Comparison of ENCODE assay signal across 26 mouse cellular contexts in genomic region chr3:135711613-135712012, GRCm38 (mm10).
"Had no signal": no experiment of that assay in that cellular context is flagged by ENCODE, and none has a peak within 500 bp of the region (broad histone marks: within the 10 kb centered on the region; RNA-seq: fewer than 3 reads in every experiment).

No protein-coding gene starts in this region.

- H3K4me1 ChIP-seq: heart, embryonic 10.5 days; heart, embryonic 12.5 days; hindbrain, embryonic 10.5 days; hindbrain, embryonic 12.5 days; intestine, embryonic 15.5 days; limb, embryonic 10.5 days; limb, embryonic 12.5 days had no signal

- DNase-seq: gastrocnemius, adult 2 months; gastrocnemius, postnatal 10 days; gastrocnemius, postnatal 25 days; heart, adult 18-20 months; heart, postnatal 10 days; heart, postnatal 4 days; kidney, adult 18-20 months; kidney, adult 9 months; kidney, postnatal 10 days; kidney, postnatal 25 days; kidney, postnatal 4 days; liver had no signal

- H3K9ac ChIP-seq: heart, embryonic 12.5 days; hindbrain, embryonic 12.5 days; hindbrain, embryonic 14.5 days; intestine, embryonic 15.5 days; limb, embryonic 12.5 days had no signal

- H3K27me3 ChIP-seq: heart, embryonic 12.5 days; hindbrain, embryonic 12.5 days; intestine, embryonic 15.5 days; limb, embryonic 12.5 days had no signal

- H3K27ac ChIP-seq: gastrocnemius, adult 2 months; heart, embryonic 10.5 days; hindbrain, embryonic 10.5 days; hindbrain, embryonic 12.5 days; hindbrain, embryonic 14.5 days; intestine, embryonic 15.5 days; layer of hippocampus, adult 2 months; left cerebral cortex, adult 2 months; limb, embryonic 10.5 days; limb, embryonic 12.5 days had no signal

- H3K4me2 ChIP-seq: heart, embryonic 12.5 days; hindbrain, embryonic 12.5 days; hindbrain, embryonic 14.5 days; intestine, embryonic 15.5 days; limb, embryonic 12.5 days; liver, embryonic 11.5 days had no signal

- H3K36me3 ChIP-seq: heart, embryonic 10.5 days; heart, embryonic 12.5 days; hindbrain, embryonic 10.5 days; hindbrain, embryonic 12.5 days; intestine, embryonic 15.5 days; limb, embryonic 10.5 days; limb, embryonic 12.5 days had no signal

- ATAC-seq: hindbrain, embryonic 16.5 days; inflammation-experienced regulatory T-cells, adult 6 months; intestine, embryonic 15.5 days; intestine, postnatal 0 days had no signal

- H3K4me3 ChIP-seq: gastrocnemius, adult 2 months; heart, embryonic 10.5 days; heart, embryonic 12.5 days; hindbrain, embryonic 10.5 days; hindbrain, embryonic 12.5 days; intestine, embryonic 15.5 days; layer of hippocampus, adult 2 months; left cerebral cortex, adult 2 months; limb, embryonic 10.5 days; limb, embryonic 12.5 days had no signal

- H3K9me3 ChIP-seq: heart, embryonic 10.5 days; heart, embryonic 12.5 days; hindbrain, embryonic 10.5 days; hindbrain, embryonic 12.5 days; intestine, embryonic 15.5 days; limb, embryonic 10.5 days; limb, embryonic 12.5 days had no signal
